Mouse (Mus musculus): ENCODE results near the gene Galnt7.

DNA sequence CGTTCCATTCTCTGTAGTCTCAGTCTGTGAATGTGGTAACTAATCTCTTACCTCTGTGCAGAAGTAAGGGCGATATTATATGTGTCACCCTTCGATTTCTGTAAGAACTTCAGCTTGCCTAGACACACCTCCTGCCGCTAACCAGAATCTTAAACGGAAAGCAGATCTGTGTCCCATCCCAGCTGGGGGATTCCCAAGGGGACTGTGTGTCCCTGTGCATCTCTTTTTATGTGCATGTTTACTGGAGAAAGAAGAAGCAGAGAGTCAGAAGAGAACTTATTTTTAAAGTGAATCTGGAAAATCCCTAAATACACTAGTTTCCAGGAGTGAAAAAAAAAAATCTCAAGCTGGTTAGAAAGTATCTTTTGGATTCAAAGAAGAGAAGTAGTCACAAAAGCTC, 75.5 kb downstream of the Galnt7 start:
- no peak for TF ChIP-seq CTCF (IDR thresholded peaks at IDR 0.05; ENCODE audit: low read depth, low read length)
- TF ChIP-seq GATA2 (IDR thresholded peaks at IDR 0.05; ENCODE audit: borderline replicate concordance, low read depth, low read length) = no peak
- TF ChIP-seq GATA1 (IDR thresholded peaks at IDR 0.05; ENCODE audit: borderline replicate concordance, low read length) = no peak
- no peak for TF ChIP-seq TAL1 (conservative IDR thresholded peaks at IDR 0.05; ENCODE audit: low read depth, low read length)
- no peak for TF ChIP-seq POLR2AphosphoS5 (IDR thresholded peaks at IDR 0.05; ENCODE audit: insufficient replicate concordance, low read depth, low read length)

Data from G1E (cell line).